Mouse (Mus musculus): ENCODE data around the gene Col4a3. TPM values are rescaled to one million over a fixed set of nuclear protein-coding genes. Genes with fewer than 3 reads are reported as not detected.

The Col4a3 gene
- polyA plus RNA-seq, 1 experiment from 2014 or later = 0.04 TPM

DNA sequence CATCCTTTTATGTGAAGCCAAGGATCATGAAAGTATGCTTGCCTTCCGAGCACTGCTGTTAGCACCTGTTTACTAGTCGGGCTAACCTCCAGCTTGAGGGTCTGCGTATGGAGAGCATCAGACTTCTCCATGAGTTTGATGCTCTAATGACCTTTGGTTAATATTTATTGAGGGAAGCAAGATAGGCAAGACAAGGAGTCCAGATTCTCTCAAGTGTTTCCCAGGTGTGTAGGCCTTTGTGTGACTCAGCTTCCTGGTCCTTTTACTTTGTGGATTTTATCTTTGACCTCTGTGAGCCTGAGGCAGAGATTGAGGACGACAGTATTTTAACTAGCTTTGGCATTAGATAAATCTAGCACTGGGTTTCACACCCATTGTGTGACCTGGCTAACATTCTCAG is 179.9 kb downstream of the Col4a3 start:
- Histone ChIP-seq H3K4me1 (no peaks in the 10 kb centered on the region), H3K27ac (no peak overlapping the region), H3K4me3 (no peak overlapping the region), H3K36me3 (replicated peaks) (peaks cover 13% of the 10 kb centered on the region), H3K9me3 (no peaks in the 10 kb centered on the region), H3K27me3 (ENCODE audit: poor library complexity, severe bottlenecking) (no peaks in the 10 kb centered on the region)
- no peak for DNase-seq (ENCODE audit: extremely low spot score, low spot score)
- WGBS = 89% methylated on average over 4 of the region's 4 CpGs

GRCm38 (mm10) chr1:82768269-82768668 is 181.5 kb downstream of the Col4a3 start, which contains the start of gene Tm4sf20:
TSS of gene Tm4sf20 (minus strand) at chr1:82768461.
- Histone ChIP-seq H3K9me3 (no peaks in the 10 kb centered on the region), H3K4me1 (no peaks in the 10 kb centered on the region), H3K27me3 (ENCODE audit: poor library complexity, severe bottlenecking) (no peaks in the 10 kb centered on the region), H3K36me3 (replicated peaks) (no peaks in the 10 kb centered on the region; the same call in 1 of the 2 replicates), H3K4me3 (no peak within 1 kb of the TSS), H3K27ac (no peak within 1 kb of the TSS)
- WGBS = 83% methylated on average over 5 of the region's 5 CpGs
- DNase-seq (ENCODE audit: extremely low spot score, low spot score) = no peak

- Histone ChIP-seq H3K36me3 (replicated peaks) (no peaks in the 10 kb centered on the region; the same call in 1 of the 2 replicates), H3K27me3 (ENCODE audit: poor library complexity, severe bottlenecking) (no peaks in the 10 kb centered on the region), H3K4me1 (no peaks in the 10 kb centered on the region), H3K9me3 (no peaks in the 10 kb centered on the region), H3K4me3 (no peak within 1 kb of the TSS), H3K27ac (no peak within 1 kb of the TSS)
- WGBS = 91% methylated on average over 14 of the region's 15 CpGs
- DNase-seq (ENCODE audit: extremely low spot score, low spot score) = no peak
Measured at GRCm38 (mm10) chr1:82771022-82771586, 184.4 kb downstream of the Col4a3 start, which contains the start of gene Gm47791. TSS of gene Gm47791 (minus strand) at chr1:82771243.

Other genes with a start within 250 kb of the Col4a3 start
- 0.05 and 0.06 TPM in 2 replicates for gene Col4a4, start 72 bp upstream of the Col4a3 start, polyA plus RNA-seq (2016; fragmentation: Nextera tagmentation; extraction: Ambion mirVana)
- 214 and 220 TPM in 2 replicates for gene Mff, start 138.0 kb downstream of the Col4a3 start, polyA plus RNA-seq (2016; fragmentation: Nextera tagmentation; extraction: Ambion mirVana)
- not detected in 2 replicates for gene Tm4sf20, start 181.5 kb downstream of the Col4a3 start, polyA plus RNA-seq (2016; fragmentation: Nextera tagmentation; extraction: Ambion mirVana)
- not detected in 2 replicates for gene Gm47791, start 184.3 kb downstream of the Col4a3 start, polyA plus RNA-seq (2016; fragmentation: Nextera tagmentation; extraction: Ambion mirVana)